Mouse (Mus musculus) kidney, adult 2 months (tissue): ENCODE measurements around the gene Creld1. TPM values are rescaled to one million over a fixed set of nuclear protein-coding genes. Genes with fewer than 3 reads are reported as not detected.

ENCODE experiments used
- DNase-seq: peaks from one replicate; pipeline ENCODE4 v3.0.0; 2021
- H3K27ac ChIP-seq: fragments of 200-500 bp; 2 replicates; pipeline ENCODE4 v1.5.1; 2012; ENCODE audit warnings: low read depth, low read length, control low read depth, inconsistent platforms; ENCODE audit not compliant: insufficient read depth
- H3K27me3 ChIP-seq: fragments of 200-500 bp; replicated peaks from 2 replicates; pipeline ENCODE4 v1.6.1; 2012; ENCODE audit warnings: mild to moderate bottlenecking, moderate library complexity, low read length, inconsistent platforms; ENCODE audit not compliant: control insufficient read depth, insufficient read depth
- H3K36me3 ChIP-seq: fragments of 200-500 bp; 2 replicates; pipeline ENCODE4 v1.6.1; 2012; ENCODE audit warnings: mild to moderate bottlenecking, moderate library complexity, low read length, inconsistent platforms; ENCODE audit not compliant: control insufficient read depth, insufficient read depth
- H3K4me1 ChIP-seq: fragments of 200-500 bp; 2 replicates; pipeline ENCODE4 v1.6.1; 2011; ENCODE audit warnings: low read length; ENCODE audit not compliant: control insufficient read depth, insufficient read depth
- H3K4me3 ChIP-seq: fragments of 200-500 bp; 2 replicates; pipeline ENCODE4 v1.5.1; 2011; ENCODE audit warnings: mild to moderate bottlenecking, low read depth, low read length, control low read depth; ENCODE audit not compliant: insufficient read depth
- CTCF ChIP-seq: fragments of 200-500 bp; conservative IDR thresholded peaks from 2 replicates; pipeline ENCODE4 v1.5.1; 2011; ENCODE audit warnings: low read depth, mild to moderate bottlenecking, control low read depth, low read length, moderate library complexity, mixed read lengths; ENCODE audit not compliant: insufficient read depth, insufficient read length
- POLR2A ChIP-seq: fragments of 200-500 bp; IDR thresholded peaks from one replicate; pipeline ENCODE4 v1.6.1; 2011; ENCODE audit warnings: low read depth, low read length, control low read depth
- WGBS: fragments of 180-500 bp; shearing (Covaris S2); methylation state at CpG from one replicate; pipeline ENCODE4 v1.1.7; 2018; 5-methylcytosine and 5-hydroxymethylcytosine counted together
- polyA plus RNA-seq: library from polyadenylated mRNA; depleted of rRNA; stranded (reverse); fragments of >200 nt; gene quantifications from 2 replicates; pipeline ENCODE4 v1.2.3, GENCODE M21; 2012

The Creld1 gene
- polyA plus RNA-seq, 1 experiment, result 23.6 TPM

GRCm38 (mm10) chr6:113514600-113514999 lies 31.5 kb downstream of the Creld1 start:
- Histone ChIP-seq H3K36me3 (peaks cover 13% of the 10 kb centered on the region), H3K4me1 (no peaks in the 10 kb centered on the region), H3K4me3 (no peak overlapping the region), H3K27ac (no peak overlapping the region), H3K27me3 (no peaks in the 10 kb centered on the region)
- TF ChIP-seq CTCF (no peak), POLR2A (no peak)
- DNase-seq, result no peak
- WGBS, result 98% methylated on average over 3 of the region's 3 CpGs

GRCm38 (mm10) chr6:113517434-113518080 lies 34.5 kb downstream of the Creld1 start:
- Histone ChIP-seq H3K36me3 (peaks cover 18% of the 10 kb centered on the region), H3K4me1 (no peaks in the 10 kb centered on the region), H3K4me3 (no peak overlapping the region), H3K27ac (no peak overlapping the region), H3K27me3 (no peaks in the 10 kb centered on the region)
- WGBS, result 90% methylated on average over 8 of the region's 8 CpGs
- TF ChIP-seq POLR2A (no peak), CTCF (no peak)
- no peak for DNase-seq

GRCm38 (mm10) chr6:113522310-113522709 lies 39.2 kb downstream of the Creld1 start:
- WGBS, result 77% methylated on average over 1 of the region's 1 CpGs
- H3K4me3 ChIP-seq, result no peak overlapping the region
- peaks cover 10% of the 10 kb centered on the region for H3K36me3 ChIP-seq
- H3K27me3 ChIP-seq, result no peaks in the 10 kb centered on the region
- TF ChIP-seq POLR2A, result no peak
- TF ChIP-seq CTCF, result no peak
- DNase-seq, result peak; percentile 4
- no peaks in the 10 kb centered on the region for H3K4me1 ChIP-seq
- no peak overlapping the region for H3K27ac ChIP-seq

GRCm38 (mm10) chr6:113523420-113523819 lies 40.3 kb downstream of the Creld1 start:
- WGBS, result 71% methylated on average over 8 of the region's 8 CpGs
- peaks cover 8% of the 10 kb centered on the region for H3K36me3 ChIP-seq
- no peaks in the 10 kb centered on the region for H3K4me1 ChIP-seq
- no peak overlapping the region for H3K4me3 ChIP-seq
- DNase-seq, result no peak
- TF ChIP-seq CTCF, result no peak
- no peak overlapping the region; the same call in 1 of the 2 replicates for H3K27ac ChIP-seq
- no peaks in the 10 kb centered on the region for H3K27me3 ChIP-seq

GRCm38 (mm10) chr6:113530932-113531839 lies 48.1 kb downstream of the Creld1 start, which contains the start of the genes Emc3 and Fancd2:
TSS of gene Emc3 (minus strand) at chr6:113531652.
TSS of gene Fancd2 (plus strand) at chr6:113531682.
- WGBS, result under 1% methylated on average over 47 of the region's 47 CpGs
- peak; percentile 92 for DNase-seq

GRCm38 (mm10) chr6:113531840-113532404 lies 48.8 kb downstream of the Creld1 start:
- WGBS, result 7% methylated on average over 7 of the region's 7 CpGs
- Histone ChIP-seq H3K27ac (no peak overlapping the region), H3K36me3 (no peaks in the 10 kb centered on the region), H3K27me3 (no peaks in the 10 kb centered on the region), H3K4me1 (peaks cover 8% of the 10 kb centered on the region; the same call in 1 of the 2 replicates), H3K4me3 (peak overlapping the region; percentile 99)
- no peak for DNase-seq
- no peak for TF ChIP-seq POLR2A
- TF ChIP-seq CTCF, result no peak

More at GRCm38 (mm10) chr6:113530932-113531839, 48.1 kb downstream of the Creld1 start, which contains the start of the genes Emc3 and Fancd2:
- no peaks in the 10 kb centered on the region for H3K27me3 ChIP-seq
- no peaks in the 10 kb centered on the region; the same call in 1 of the 2 replicates for H3K36me3 ChIP-seq
- peak within 1 kb of the TSS; percentile 3; the same call in 1 of the 2 replicates for H3K27ac ChIP-seq
- TF ChIP-seq CTCF (no peak), POLR2A (peak; percentile 26)
- H3K4me3 ChIP-seq, result peak within 1 kb of the TSS; percentile 99
- peaks cover 8% of the 10 kb centered on the region; the same call in 1 of the 2 replicates for H3K4me1 ChIP-seq

- DNase-seq, result no peak
- 84% methylated on average over 7 of the region's 7 CpGs for WGBS
- peaks cover 6% of the 10 kb centered on the region; the same call in 1 of the 2 replicates for H3K4me1 ChIP-seq
- H3K27ac ChIP-seq, result no peak overlapping the region
- H3K36me3 ChIP-seq, result no peaks in the 10 kb centered on the region
- H3K4me3 ChIP-seq, result no peak overlapping the region
- no peaks in the 10 kb centered on the region for H3K27me3 ChIP-seq
- no peak for TF ChIP-seq CTCF
- no peak for TF ChIP-seq POLR2A
Measured at GRCm38 (mm10) chr6:113534886-113535285, 51.8 kb downstream of the Creld1 start.
